Mouse (Mus musculus): Measurements from ENCODE around the gene Adamtsl1. TPM values are rescaled to one million over a fixed set of nuclear protein-coding genes. Genes with fewer than 3 reads are reported as not detected.
A peak's percentile ranks its signal among the peaks of the same experiment; 100 is the strongest.

The Adamtsl1 gene
- total RNA-seq, 2 experiments from 2014 or later, result 4.3 to 5.5 TPM

GRCm38 (mm10) chr4:85764476-85764875 is 250.5 kb downstream of the Adamtsl1 start:
- intact Hi-C loops (cut with DNase I), result no loop called here
- Histone ChIP-seq H3K27ac (no peak overlapping the region), H3K4me3 (no peak overlapping the region)
- no peak for TF ChIP-seq CTCF (IDR thresholded peaks at IDR 0.05)
- DNase-seq (ENCODE audit: extremely low spot score in 1 of 2, low spot score in 2 of 2), result no peak

- Histone ChIP-seq H3K4me3 (no peak overlapping the region), H3K27ac (no peak overlapping the region)
- TF ChIP-seq CTCF (IDR thresholded peaks at IDR 0.05), result no peak
- intact Hi-C loops (cut with DNase I), result no loop called here
- DNase-seq (ENCODE audit: extremely low spot score in 1 of 2, low spot score in 2 of 2), result no peak
Measured at GRCm38 (mm10) chr4:85767666-85768065, 253.7 kb downstream of the Adamtsl1 start.

- no peak for TF ChIP-seq CTCF (IDR thresholded peaks at IDR 0.05)
- no peak for DNase-seq (ENCODE audit: extremely low spot score in 1 of 2, low spot score in 2 of 2)
- intact Hi-C loops (cut with DNase I), result no loop called here
Measured at GRCm38 (mm10) chr4:85768107-85768506, 254.1 kb downstream of the Adamtsl1 start.

GRCm38 (mm10) chr4:85782511-85782910 is 268.5 kb downstream of the Adamtsl1 start:
- DNase-seq (ENCODE audit: extremely low spot score in 1 of 2, low spot score in 2 of 2), result no peak
- no peak overlapping the region for H3K4me3 ChIP-seq
- TF ChIP-seq CTCF (IDR thresholded peaks at IDR 0.05), result no peak
- intact Hi-C loops (cut with DNase I), result no loop called here
- no peak overlapping the region for H3K27ac ChIP-seq

More at GRCm38 (mm10) chr4:85768107-85768506, 254.1 kb downstream of the Adamtsl1 start:
- Histone ChIP-seq H3K4me3 (no peak overlapping the region), H3K27ac (no peak overlapping the region)

GRCm38 (mm10) chr4:85783768-85784379 is 269.9 kb downstream of the Adamtsl1 start:
- Histone ChIP-seq H3K27ac (no peak overlapping the region), H3K4me3 (no peak overlapping the region)
- intact Hi-C loops (cut with DNase I), result no loop called here
- DNase-seq (ENCODE audit: extremely low spot score in 1 of 2, low spot score in 2 of 2), result no peak
- TF ChIP-seq CTCF (IDR thresholded peaks at IDR 0.05), result no peak

GRCm38 (mm10) chr4:85784428-85784827 is 270.5 kb downstream of the Adamtsl1 start:
- peak; percentile 43 for TF ChIP-seq CTCF (IDR thresholded peaks at IDR 0.05)
- Histone ChIP-seq H3K27ac (no peak overlapping the region), H3K4me3 (no peak overlapping the region)
- intact Hi-C loops (cut with DNase I), result no loop called here
- no peak for DNase-seq (ENCODE audit: extremely low spot score in 1 of 2, low spot score in 2 of 2)

- no peak for TF ChIP-seq CTCF (IDR thresholded peaks at IDR 0.05)
- Histone ChIP-seq H3K27ac (no peak overlapping the region), H3K4me3 (no peak overlapping the region)
- no peak for DNase-seq (ENCODE audit: extremely low spot score in 1 of 2, low spot score in 2 of 2)
- intact Hi-C loops (cut with DNase I), result no loop called here
Measured at GRCm38 (mm10) chr4:85790226-85790625, 276.3 kb downstream of the Adamtsl1 start.

- H3K27ac ChIP-seq, result no peak overlapping the region
- H3K4me3 ChIP-seq, result no peak overlapping the region
- peak; percentile 97 for TF ChIP-seq CTCF (IDR thresholded peaks at IDR 0.05)
- intact Hi-C loops (cut with DNase I), result loop anchor here (1.0 kb wide), 2 partner anchors 400 to 641 kb away; no protein-coding TSS in a partner anchor
- peak; percentile 69 to 70 for DNase-seq (ENCODE audit: extremely low spot score in 1 of 2, low spot score in 2 of 2)
Measured at GRCm38 (mm10) chr4:85801805-85802204, 287.8 kb downstream of the Adamtsl1 start.

- no peak for DNase-seq (ENCODE audit: extremely low spot score in 1 of 2, low spot score in 2 of 2)
- H3K4me3 ChIP-seq, result no peak overlapping the region
- intact Hi-C loops (cut with DNase I), result no loop called here
- no peak for TF ChIP-seq CTCF (IDR thresholded peaks at IDR 0.05)
- peak overlapping the region; percentile 67 for H3K27ac ChIP-seq
Measured at GRCm38 (mm10) chr4:85814418-85814817, 300.4 kb downstream of the Adamtsl1 start.

GRCm38 (mm10) chr4:85818504-85818903 is 304.5 kb downstream of the Adamtsl1 start:
- Histone ChIP-seq H3K4me3 (no peak overlapping the region), H3K27ac (no peak overlapping the region)
- no peak for TF ChIP-seq CTCF (IDR thresholded peaks at IDR 0.05)
- no peak for DNase-seq (ENCODE audit: extremely low spot score in 1 of 2, low spot score in 2 of 2)
- intact Hi-C loops (cut with DNase I), result loop anchor here (5.0 kb wide), 2 partner anchors 416 to 656 kb away; no protein-coding TSS in a partner anchor

GRCm38 (mm10) chr4:85819169-85819568 is 305.2 kb downstream of the Adamtsl1 start:
- no peak overlapping the region for H3K4me3 ChIP-seq
- intact Hi-C loops (cut with DNase I), result loop anchor here (5.0 kb wide), 2 partner anchors 417 to 657 kb away; no protein-coding TSS in a partner anchor
- no peak overlapping the region for H3K27ac ChIP-seq
- peak; percentile 50 to 59 for DNase-seq (ENCODE audit: extremely low spot score in 1 of 2, low spot score in 2 of 2)
- peak; percentile 96 for TF ChIP-seq CTCF (IDR thresholded peaks at IDR 0.05)

- TF ChIP-seq CTCF (IDR thresholded peaks at IDR 0.05), result no peak
Measured at GRCm38 (mm10) chr4:85819921-85820320, 305.9 kb downstream of the Adamtsl1 start.

More at GRCm38 (mm10) chr4:85819921-85820320, 305.9 kb downstream of the Adamtsl1 start:
- no peak for DNase-seq (ENCODE audit: extremely low spot score in 1 of 2, low spot score in 2 of 2)
- Histone ChIP-seq H3K27ac (no peak overlapping the region), H3K4me3 (no peak overlapping the region)
- intact Hi-C loops (cut with DNase I), result loop anchor here (5.0 kb wide), 2 partner anchors 418 to 658 kb away; no protein-coding TSS in a partner anchor

Data from left cerebral cortex, adult 2 months (tissue).